Mouse (Mus musculus): ENCODE measurements around the gene Ghrhr. TPM values are rescaled to one million over a fixed set of nuclear protein-coding genes. Genes with fewer than 3 reads are reported as not detected.

Gene Ghrhr
- total and polyA plus RNA-seq, 2 experiments = 0.09 TPM; not detected in 1

- Histone ChIP-seq H3K79me2 (ENCODE audit: control insufficient read depth, insufficient read depth, low read length) (no peaks in the 10 kb centered on the region), H3K27me3 (ENCODE audit: control insufficient read depth, insufficient read depth, low read length) (no peaks in the 10 kb centered on the region), H3K36me3 (ENCODE audit: control insufficient read depth, insufficient read depth, low read length) (no peaks in the 10 kb centered on the region), H3K4me1 (ENCODE audit: control insufficient read depth, insufficient read depth, low read length) (0 out of 2 replicates have a peak, but pooled peaks cover 2% of the 10 kb centered on the region), H3K9ac (ENCODE audit: low read depth, low read length) (no peak overlapping the region), H3K27ac (replicated peaks; ENCODE audit: insufficient read depth, low read depth, low read length) (no peak overlapping the region), H3K4me3 (ENCODE audit: insufficient read depth, low read depth, low read length) (no peak overlapping the region)
- 83% methylated on average over 4 of the region's 4 CpGs for WGBS
- DNase-seq (ENCODE audit: extremely low read depth, low read depth, low spot score) = no peak
- TF ChIP-seq CTCF (IDR thresholded peaks at IDR 0.05; ENCODE audit: low read depth, low read length) (no peak), POLR2A (IDR thresholded peaks at IDR 0.05; ENCODE audit: extremely low read depth, insufficient read depth, low read length) (no peak)
Measured at GRCm38 (mm10) chr6:55354456-55355117, 21.5 kb upstream of the Ghrhr start.

- no peak for DNase-seq (ENCODE audit: extremely low read depth, low read depth, low spot score)
- WGBS = 72% methylated on average over 7 of the region's 7 CpGs
- H3K36me3 ChIP-seq (ENCODE audit: control insufficient read depth, insufficient read depth, low read length) = no peaks in the 10 kb centered on the region
- H3K79me2 ChIP-seq (ENCODE audit: control insufficient read depth, insufficient read depth, low read length) = no peaks in the 10 kb centered on the region
- no peak for TF ChIP-seq POLR2A (IDR thresholded peaks at IDR 0.05; ENCODE audit: extremely low read depth, insufficient read depth, low read length)
- H3K4me1 ChIP-seq (ENCODE audit: control insufficient read depth, insufficient read depth, low read length) = 0 out of 2 replicates have a peak, but pooled peaks cover 2% of the 10 kb centered on the region
- H3K27ac ChIP-seq (replicated peaks; ENCODE audit: insufficient read depth, low read depth, low read length) = no peak overlapping the region
- no peaks in the 10 kb centered on the region for H3K27me3 ChIP-seq (ENCODE audit: control insufficient read depth, insufficient read depth, low read length)
- no peak overlapping the region for H3K9ac ChIP-seq (ENCODE audit: low read depth, low read length)
- no peak overlapping the region for H3K4me3 ChIP-seq (ENCODE audit: insufficient read depth, low read depth, low read length)
Measured at GRCm38 (mm10) chr6:55355575-55355974, 20.5 kb upstream of the Ghrhr start.

- H3K27ac ChIP-seq (replicated peaks; ENCODE audit: insufficient read depth, low read depth, low read length) = no peak overlapping the region
- no peaks in the 10 kb centered on the region for H3K36me3 ChIP-seq (ENCODE audit: control insufficient read depth, insufficient read depth, low read length)
- WGBS = 66% methylated on average over 5 of the region's 5 CpGs
- H3K4me1 ChIP-seq (ENCODE audit: control insufficient read depth, insufficient read depth, low read length) = 0 out of 2 replicates have a peak, but pooled peaks cover 2% of the 10 kb centered on the region
- H3K4me3 ChIP-seq (ENCODE audit: insufficient read depth, low read depth, low read length) = no peak overlapping the region
- no peaks in the 10 kb centered on the region for H3K27me3 ChIP-seq (ENCODE audit: control insufficient read depth, insufficient read depth, low read length)
- H3K9ac ChIP-seq (ENCODE audit: low read depth, low read length) = no peak overlapping the region
- no peak for DNase-seq (ENCODE audit: extremely low read depth, low read depth, low spot score)
- TF ChIP-seq CTCF (IDR thresholded peaks at IDR 0.05; ENCODE audit: low read depth, low read length) (no peak), POLR2A (IDR thresholded peaks at IDR 0.05; ENCODE audit: extremely low read depth, insufficient read depth, low read length) (no peak)
- no peaks in the 10 kb centered on the region for H3K79me2 ChIP-seq (ENCODE audit: control insufficient read depth, insufficient read depth, low read length)
Measured at GRCm38 (mm10) chr6:55356017-55356703, 19.9 kb upstream of the Ghrhr start.

GRCm38 (mm10) chr6:55356976-55357635 lies 19.0 kb upstream of the Ghrhr start:
- Histone ChIP-seq H3K4me3 (ENCODE audit: insufficient read depth, low read depth, low read length) (no peak overlapping the region), H3K4me1 (ENCODE audit: control insufficient read depth, insufficient read depth, low read length) (0 out of 2 replicates have a peak, but pooled peaks cover 2% of the 10 kb centered on the region), H3K79me2 (ENCODE audit: control insufficient read depth, insufficient read depth, low read length) (no peaks in the 10 kb centered on the region), H3K27me3 (ENCODE audit: control insufficient read depth, insufficient read depth, low read length) (no peaks in the 10 kb centered on the region), H3K36me3 (ENCODE audit: control insufficient read depth, insufficient read depth, low read length) (no peaks in the 10 kb centered on the region), H3K27ac (replicated peaks; ENCODE audit: insufficient read depth, low read depth, low read length) (no peak overlapping the region), H3K9ac (ENCODE audit: low read depth, low read length) (no peak overlapping the region)
- TF ChIP-seq CTCF (IDR thresholded peaks at IDR 0.05; ENCODE audit: low read depth, low read length) (no peak), POLR2A (IDR thresholded peaks at IDR 0.05; ENCODE audit: extremely low read depth, insufficient read depth, low read length) (no peak)
- DNase-seq (ENCODE audit: extremely low read depth, low read depth, low spot score) = no peak
- WGBS = 78% methylated on average over 5 of the region's 5 CpGs

- H3K9ac ChIP-seq (ENCODE audit: low read depth, low read length) = no peak overlapping the region
- peak; percentile 18 for DNase-seq (ENCODE audit: extremely low read depth, low read depth, low spot score)
Measured at GRCm38 (mm10) chr6:55357636-55358031, 18.5 kb upstream of the Ghrhr start.

More at GRCm38 (mm10) chr6:55357636-55358031, 18.5 kb upstream of the Ghrhr start:
- H3K27me3 ChIP-seq (ENCODE audit: control insufficient read depth, insufficient read depth, low read length) = no peaks in the 10 kb centered on the region
- H3K79me2 ChIP-seq (ENCODE audit: control insufficient read depth, insufficient read depth, low read length) = no peaks in the 10 kb centered on the region
- no peak overlapping the region for H3K4me3 ChIP-seq (ENCODE audit: insufficient read depth, low read depth, low read length)
- TF ChIP-seq POLR2A (IDR thresholded peaks at IDR 0.05; ENCODE audit: extremely low read depth, insufficient read depth, low read length) = no peak
- no peak for TF ChIP-seq CTCF (IDR thresholded peaks at IDR 0.05; ENCODE audit: low read depth, low read length)
- WGBS = 36% methylated on average over 6 of the region's 6 CpGs
- no peak overlapping the region for H3K27ac ChIP-seq (replicated peaks; ENCODE audit: insufficient read depth, low read depth, low read length)
- 0 out of 2 replicates have a peak, but pooled peaks cover 2% of the 10 kb centered on the region for H3K4me1 ChIP-seq (ENCODE audit: control insufficient read depth, insufficient read depth, low read length)
- no peaks in the 10 kb centered on the region for H3K36me3 ChIP-seq (ENCODE audit: control insufficient read depth, insufficient read depth, low read length)
